Mouse (Mus musculus) embryonic facial prominence, embryonic 14.5 days (tissue): ENCODE measurements at regions not wholly inside any gene's neighbourhood (a gene's known extent, or its start where the extent isn't known, plus 50 kb on each side); places are given as distances from the start of the nearest gene placed in this dataset.
"Not testable (repeated sequence)": the region's sequence is repeated elsewhere in the genome, so short reads cannot be mapped to it uniquely, and the experiment has no call there.

Experiments used
- ATAC-seq: fragments of 200-750 bp; cut with Nextera tagmentation; 2 replicates; pipeline ENCODE4 v1.8.0; 2017; ENCODE audit warnings: low read depth, moderate number of reproducible peaks, moderate TSS enrichment
- DNase-seq: peaks from one replicate; pipeline ENCODE4 v3.0.0-alpha.2; 2015; ENCODE audit warnings: low spot score
- H3K27ac ChIP-seq: fragments of 300-500 bp; sonication (generic); replicated peaks from 2 replicates; pipeline ENCODE4 v1.5.1; 2014; ENCODE audit warnings: low read depth, mild to moderate bottlenecking, low read length, moderate library complexity
- H3K27me3 ChIP-seq: fragments of 300-500 bp; sonication (generic); replicated peaks from 2 replicates; pipeline ENCODE4 v1.6.1; 2014; ENCODE audit warnings: low read length; ENCODE audit not compliant: control insufficient read depth, insufficient read depth
- H3K36me3 ChIP-seq: fragments of 300-500 bp; sonication (generic); 2 replicates; pipeline ENCODE4 v1.6.1; 2014; ENCODE audit warnings: low read length, mixed read lengths; ENCODE audit not compliant: control insufficient read depth, insufficient read depth
- H3K4me1 ChIP-seq: fragments of 300-500 bp; sonication (generic); 2 replicates; pipeline ENCODE4 v1.6.1; 2014; ENCODE audit warnings: antibody characterized with exemption, low read length; ENCODE audit not compliant: control insufficient read depth, insufficient read depth
- H3K4me2 ChIP-seq: fragments of 300-500 bp; sonication (generic); 2 replicates; pipeline ENCODE4 v1.6.1; 2014; ENCODE audit warnings: low read depth, mild to moderate bottlenecking, low read length, moderate library complexity, mixed read lengths
- H3K4me3 ChIP-seq: fragments of 300-500 bp; sonication (generic); 2 replicates; pipeline ENCODE4 v1.5.1; 2014; ENCODE audit warnings: low read depth, mild to moderate bottlenecking, low read length
- H3K9ac ChIP-seq: fragments of 300-500 bp; sonication (generic); 2 replicates; pipeline ENCODE4 v1.6.1; 2014; ENCODE audit warnings: low read depth, mild to moderate bottlenecking, low read length, moderate library complexity, mixed read lengths
- H3K9me3 ChIP-seq: fragments of 300-500 bp; sonication (generic); 2 replicates; pipeline ENCODE4 v1.6.1; 2016; ENCODE audit warnings: low read length; ENCODE audit not compliant: control insufficient read depth
- WGBS: fragments of 180-500 bp; shearing (Covaris S2); extraction: QIAGEN DNeasy Blood & Tissue Kit; methylation state at CpG from one replicate; pipeline ENCODE4 v1.1.7; 2014; 5-methylcytosine and 5-hydroxymethylcytosine counted together

DNA sequence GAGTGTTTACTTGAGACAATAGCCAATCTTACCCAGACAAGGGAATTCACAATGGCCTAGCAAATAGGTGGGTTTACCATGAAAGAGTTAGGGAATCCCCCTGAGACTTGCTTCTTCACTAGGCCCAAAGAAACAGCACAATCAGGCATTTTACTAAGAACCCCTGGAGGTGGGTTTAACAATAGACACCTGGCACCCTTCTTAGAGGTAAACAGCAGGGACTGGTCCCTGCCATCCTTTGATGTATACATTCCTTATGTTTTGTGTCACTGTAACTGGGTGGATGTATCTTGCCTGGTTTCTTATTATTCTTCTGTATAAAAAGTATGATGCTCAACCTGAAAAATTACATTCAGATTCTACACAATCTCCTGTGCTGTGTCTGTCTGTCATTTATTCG, 127.7 kb upstream of the Thsd7a start:
- not testable (repeated sequence) for H3K4me2 ChIP-seq, H3K4me1 ChIP-seq, ATAC-seq, H3K27ac ChIP-seq, H3K9me3 ChIP-seq, H3K4me3 ChIP-seq, DNase-seq, H3K36me3 ChIP-seq, H3K9ac ChIP-seq, H3K27me3 ChIP-seq
- 65% methylated on average over 1 of the region's 1 CpGs for WGBS

DNA sequence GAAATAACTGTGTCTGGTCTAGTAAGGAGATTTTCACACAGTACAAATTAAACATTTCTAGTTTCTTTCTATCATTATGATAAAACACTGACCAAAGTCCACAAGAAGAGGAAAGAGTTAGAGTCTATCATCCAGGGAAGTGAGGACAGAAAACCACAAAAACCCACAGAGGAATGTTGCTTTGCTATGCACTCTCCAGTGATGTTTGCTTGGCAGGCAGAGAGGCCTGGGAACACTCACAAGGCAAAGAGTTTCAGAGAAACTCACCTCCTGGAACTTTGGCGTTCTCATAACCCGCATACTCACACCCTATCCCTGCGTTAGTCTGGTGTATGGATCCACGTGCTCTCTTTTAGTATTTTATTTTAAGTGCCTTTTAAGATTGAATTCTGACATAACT, 127.2 kb upstream of the Thsd7a start:
- Histone ChIP-seq H3K27ac (no peak overlapping the region), H3K4me1 (no peaks in the 10 kb centered on the region), H3K27me3 (no peaks in the 10 kb centered on the region), H3K4me3 (no peak overlapping the region), H3K36me3 (no peaks in the 10 kb centered on the region), H3K4me2 (no peak overlapping the region), H3K9ac (no peak overlapping the region), H3K9me3 (no peaks in the 10 kb centered on the region)
- no peak for ATAC-seq
- 45% methylated on average over 4 of the region's 4 CpGs for WGBS
- DNase-seq, result no peak

DNA sequence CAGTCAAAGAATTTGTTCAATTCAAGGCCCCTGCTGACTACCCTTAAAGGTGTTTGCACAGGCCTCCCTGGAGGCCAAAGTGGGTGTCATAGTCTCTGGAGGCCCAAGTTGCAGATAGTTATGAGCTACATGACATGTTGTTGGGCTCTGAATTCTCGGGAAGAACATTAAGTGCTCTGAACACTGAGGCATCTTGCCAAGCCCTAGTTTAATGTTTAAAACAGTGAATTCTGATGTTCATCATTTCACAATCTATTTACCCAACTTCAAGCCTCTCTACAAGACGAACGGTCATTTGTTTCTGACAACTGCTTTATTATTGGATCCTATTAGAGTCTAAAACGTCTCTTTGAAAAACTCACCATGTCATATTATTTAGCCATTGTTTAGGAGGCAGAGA, 119.0 kb upstream of the Thsd7a start:
- Histone ChIP-seq H3K4me3 (no peak overlapping the region), H3K9ac (no peak overlapping the region), H3K27me3 (no peaks in the 10 kb centered on the region), H3K27ac (no peak overlapping the region), H3K36me3 (no peaks in the 10 kb centered on the region), H3K4me1 (no peaks in the 10 kb centered on the region), H3K9me3 (no peaks in the 10 kb centered on the region), H3K4me2 (no peak overlapping the region)
- 83% methylated on average over 4 of the region's 4 CpGs for WGBS
- ATAC-seq (no peak), DNase-seq (no peak)

DNA sequence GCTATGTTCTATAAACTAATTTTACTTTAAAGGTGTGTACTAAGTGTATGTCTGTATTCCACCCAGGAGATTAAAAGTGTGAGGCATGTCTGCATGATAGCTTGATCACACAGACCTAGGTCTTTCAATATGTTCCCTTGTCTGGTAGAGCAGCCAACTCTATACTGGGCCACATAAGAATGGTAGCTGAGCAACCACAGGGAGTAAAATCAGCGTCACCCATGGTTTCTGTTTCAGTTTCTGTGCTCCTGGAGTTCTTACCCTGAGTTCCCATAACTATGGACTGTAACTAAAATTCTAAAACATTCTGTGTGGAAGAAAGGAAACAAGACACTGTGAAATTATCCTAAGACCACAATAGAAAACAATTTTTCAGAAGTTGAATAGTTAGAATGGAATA, 102.8 kb upstream of the Thsd7a start:
- Histone ChIP-seq H3K4me1 (no peaks in the 10 kb centered on the region), H3K4me3 (no peak overlapping the region), H3K4me2 (no peak overlapping the region), H3K9me3 (no peaks in the 10 kb centered on the region), H3K27me3 (no peaks in the 10 kb centered on the region), H3K9ac (no peak overlapping the region), H3K36me3 (no peaks in the 10 kb centered on the region), H3K27ac (no peak overlapping the region)
- 89% methylated on average over 1 of the region's 1 CpGs for WGBS
- DNase-seq, result no peak
- no peak for ATAC-seq

DNA sequence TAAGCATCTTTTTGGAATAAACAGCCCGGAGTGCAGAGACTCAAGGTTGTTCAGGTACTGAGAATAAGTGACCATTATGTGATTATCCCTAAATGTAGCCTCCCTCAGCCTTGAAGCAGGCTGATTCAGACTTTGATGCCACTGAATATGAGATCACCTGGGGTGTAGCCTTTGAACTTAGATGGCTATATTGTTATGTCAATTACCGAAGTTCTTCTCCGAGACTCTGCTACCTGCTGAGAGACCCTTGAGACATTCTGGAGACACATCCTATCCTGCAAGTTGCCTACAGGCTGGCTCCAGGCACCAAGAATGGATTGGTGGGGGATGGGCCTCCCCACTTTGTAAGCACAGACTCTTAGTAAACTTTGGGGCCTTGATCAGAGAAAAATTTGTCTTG, 85.9 kb upstream of the Thsd7a start:
- DNase-seq, ATAC-seq, H3K36me3 ChIP-seq, H3K4me1 ChIP-seq, H3K9ac ChIP-seq, H3K4me3 ChIP-seq, H3K9me3 ChIP-seq, H3K27ac ChIP-seq, H3K27me3 ChIP-seq, H3K4me2 ChIP-seq: not testable (repeated sequence)
- WGBS, result 55% methylated on average over 3 of the region's 3 CpGs

DNA sequence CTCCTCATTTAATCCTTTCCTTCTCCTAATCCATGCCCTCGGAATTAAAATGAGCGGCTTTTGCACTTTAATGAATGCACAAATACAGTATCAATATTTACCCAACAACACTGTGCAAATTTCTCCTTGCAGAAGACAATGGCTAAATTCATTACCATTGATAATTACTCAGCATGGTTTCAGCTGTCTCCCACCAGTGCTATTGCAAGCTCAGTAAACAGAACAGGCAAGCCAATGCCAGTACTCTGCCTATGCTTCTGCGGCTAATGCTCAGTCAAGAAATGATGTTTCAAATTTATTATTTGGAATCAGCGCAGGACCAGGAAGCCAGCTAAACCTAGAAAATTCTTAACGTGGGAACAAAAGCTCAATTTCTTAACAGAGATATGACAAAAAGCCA, 84.1 kb upstream of the Thsd7a start:
- Histone ChIP-seq H3K27ac (no peak overlapping the region), H3K4me2 (no peak overlapping the region), H3K9me3 (no peaks in the 10 kb centered on the region), H3K27me3 (no peaks in the 10 kb centered on the region), H3K4me3 (no peak overlapping the region), H3K4me1 (no peaks in the 10 kb centered on the region), H3K9ac (no peak overlapping the region), H3K36me3 (no peaks in the 10 kb centered on the region)
- WGBS, result 51% methylated on average over 5 of the region's 5 CpGs
- DNase-seq (no peak), ATAC-seq (no peak)

DNA sequence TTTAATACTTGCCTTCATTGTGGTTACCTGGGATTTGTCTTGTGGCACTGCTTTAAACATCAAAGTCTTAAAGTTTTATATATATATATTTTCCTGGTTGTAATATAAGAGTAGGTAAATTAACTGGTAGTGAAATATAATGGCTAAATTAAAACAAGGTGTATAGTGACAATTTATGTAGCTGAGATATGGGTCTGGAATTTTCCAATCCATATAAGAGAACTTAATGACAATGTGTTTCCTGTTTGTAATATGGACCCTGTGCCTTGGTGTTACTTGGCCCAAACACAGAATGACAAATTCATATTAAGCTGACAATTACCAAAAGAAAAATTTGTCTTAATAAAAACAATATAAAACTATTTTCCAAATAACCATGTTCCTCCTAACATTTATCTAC, 82.7 kb upstream of the Thsd7a start:
- H3K4me2 ChIP-seq, result no peak overlapping the region
- no peaks in the 10 kb centered on the region for H3K9me3 ChIP-seq
- DNase-seq, result no peak
- no peak overlapping the region for H3K4me3 ChIP-seq
- ATAC-seq, result no peak
- no peaks in the 10 kb centered on the region for H3K27me3 ChIP-seq
- no peaks in the 10 kb centered on the region for H3K4me1 ChIP-seq
- no peaks in the 10 kb centered on the region for H3K36me3 ChIP-seq
- no peak overlapping the region for H3K27ac ChIP-seq
- H3K9ac ChIP-seq, result no peak overlapping the region

DNA sequence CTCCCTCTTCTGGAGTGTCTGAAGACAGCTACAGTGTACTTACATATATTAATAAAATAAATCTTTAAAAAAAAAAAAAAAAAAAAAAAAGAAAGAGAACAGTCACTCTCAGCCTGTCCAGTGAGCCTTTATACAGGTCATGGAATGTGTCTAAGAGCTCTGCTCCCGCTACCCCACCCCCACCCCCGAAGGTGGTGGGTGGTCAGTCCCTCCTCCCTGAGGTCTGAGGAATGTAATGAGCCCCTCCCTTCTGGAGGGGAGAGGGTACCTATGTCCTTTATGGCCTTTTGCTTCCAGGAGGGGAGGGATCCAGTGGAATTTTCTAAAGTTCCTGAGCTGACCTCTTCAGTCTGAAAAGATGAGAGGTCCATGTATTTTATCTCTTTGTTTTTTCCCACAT, 82.3 kb upstream of the Thsd7a start:
- H3K9ac ChIP-seq, result no peak overlapping the region
- no peaks in the 10 kb centered on the region for H3K36me3 ChIP-seq
- no peak for DNase-seq
- H3K27ac ChIP-seq, result no peak overlapping the region
- no peak for ATAC-seq
- no peaks in the 10 kb centered on the region for H3K9me3 ChIP-seq
- no peak overlapping the region for H3K4me2 ChIP-seq
- WGBS, result 61% methylated on average over 2 of the region's 2 CpGs
- H3K4me3 ChIP-seq, result no peak overlapping the region
- H3K27me3 ChIP-seq, result no peaks in the 10 kb centered on the region
- no peaks in the 10 kb centered on the region for H3K4me1 ChIP-seq

DNA sequence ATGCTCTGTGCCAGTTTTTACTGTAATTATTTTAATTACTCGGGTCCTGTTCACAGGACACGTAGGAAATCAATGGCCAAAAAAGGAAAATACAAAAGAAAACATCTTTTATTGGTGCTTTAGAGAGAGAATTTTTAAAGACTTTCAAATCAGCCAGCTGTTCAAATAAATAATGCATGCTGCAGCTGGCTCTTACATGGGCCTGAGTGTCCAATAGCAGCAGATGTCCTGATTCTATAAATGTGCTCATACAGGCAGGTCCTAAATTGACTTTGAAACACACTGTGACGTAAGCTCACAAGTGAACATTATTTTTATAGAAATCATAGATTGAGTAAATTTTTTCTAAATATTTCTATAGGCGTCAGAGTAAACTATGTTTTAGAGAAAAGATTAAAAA, 78.5 kb upstream of the Thsd7a start:
- no peak for ATAC-seq
- WGBS, result 54% methylated on average over 4 of the region's 4 CpGs
- H3K4me1 ChIP-seq, result no peaks in the 10 kb centered on the region

More for the DNA sequence above, 78.5 kb upstream of the Thsd7a start:
- Histone ChIP-seq H3K36me3 (no peaks in the 10 kb centered on the region), H3K27ac (no peak overlapping the region), H3K27me3 (no peaks in the 10 kb centered on the region), H3K9ac (no peak overlapping the region), H3K4me2 (no peak overlapping the region), H3K4me3 (no peak overlapping the region), H3K9me3 (no peaks in the 10 kb centered on the region)
- no peak for DNase-seq
